Mouse (Mus musculus) erythroblast, embryonic 14.5 days (primary cell): ENCODE data around the gene Ecel1. TPM values are rescaled to one million over a fixed set of nuclear protein-coding genes. Genes with fewer than 3 reads are reported as not detected.

Experiments used
- H3K27me3 ChIP-seq: 2 replicates; pipeline ENCODE4 v1.6.1; 2012; ENCODE audit warnings: inconsistent platforms; ENCODE audit not compliant: control insufficient read depth
- H3K36me3 ChIP-seq: 2 replicates; pipeline ENCODE4 v1.6.1; 2012; ENCODE audit warnings: mild to moderate bottlenecking, inconsistent platforms; ENCODE audit not compliant: control insufficient read depth
- H3K4me1 ChIP-seq: 2 replicates; pipeline ENCODE4 v1.6.1; 2012; ENCODE audit warnings: inconsistent platforms; ENCODE audit not compliant: control insufficient read depth
- H3K4me3 ChIP-seq: replicated peaks from 2 replicates; pipeline ENCODE3; 2012; ENCODE audit warnings: moderate library complexity, mild to moderate bottlenecking, inconsistent platforms
- H3K9me3 ChIP-seq: 2 replicates; pipeline ENCODE4 v1.6.1; 2012; ENCODE audit warnings: low read length, inconsistent platforms, mixed read lengths; ENCODE audit not compliant: control insufficient read depth
- GATA1 ChIP-seq: IDR thresholded peaks from 2 replicates; pipeline ENCODE4 v1.6.1; 2012; ENCODE audit warnings: low read length, inconsistent platforms, mixed read lengths
- TAL1 ChIP-seq: IDR thresholded peaks from 3 replicates; pipeline ENCODE4 v1.6.1; 2012; ENCODE audit warnings: low read length, inconsistent platforms, mixed read lengths
- polyA plus RNA-seq: library from polyadenylated mRNA; stranded (reverse); fragments of >175 nt; gene quantifications from 2 replicates; pipeline ENCODE4 v1.2.3, GENCODE M21; 2012

The Ecel1 gene
- not detected in 2 replicates for polyA plus RNA-seq

DNA sequence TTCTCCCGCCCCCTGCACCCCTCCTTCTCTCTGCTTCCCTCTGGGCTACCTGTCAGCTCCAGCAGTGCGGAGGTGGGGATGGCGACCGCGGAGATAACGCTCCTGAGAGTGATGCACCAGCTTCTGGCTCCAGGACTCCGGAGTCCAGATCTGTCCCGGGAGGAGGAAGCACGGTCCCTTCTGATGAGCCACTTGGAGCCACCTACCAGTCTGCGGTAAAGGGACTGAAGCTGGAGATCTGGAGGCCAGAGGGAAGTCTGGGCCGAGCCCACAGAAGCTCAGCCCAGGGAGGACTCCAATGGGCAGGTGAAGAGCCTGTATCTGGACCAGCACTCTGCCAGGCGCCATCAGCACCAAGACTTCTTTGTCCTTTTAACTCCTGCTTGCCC is at the start of gene Ecel1:
Ecel1 (minus strand) TSS at position 323 of the 389 bp plus-strand sequence.
- no peaks in the 10 kb centered on the region for H3K36me3 ChIP-seq
- no peak within 1 kb of the TSS for H3K4me3 ChIP-seq
- no peaks in the 10 kb centered on the region for H3K4me1 ChIP-seq
- H3K9me3 ChIP-seq, result no peaks in the 10 kb centered on the region
- peaks cover 77% of the 10 kb centered on the region for H3K27me3 ChIP-seq
- no peak for TF ChIP-seq TAL1
- no peak for TF ChIP-seq GATA1

DNA sequence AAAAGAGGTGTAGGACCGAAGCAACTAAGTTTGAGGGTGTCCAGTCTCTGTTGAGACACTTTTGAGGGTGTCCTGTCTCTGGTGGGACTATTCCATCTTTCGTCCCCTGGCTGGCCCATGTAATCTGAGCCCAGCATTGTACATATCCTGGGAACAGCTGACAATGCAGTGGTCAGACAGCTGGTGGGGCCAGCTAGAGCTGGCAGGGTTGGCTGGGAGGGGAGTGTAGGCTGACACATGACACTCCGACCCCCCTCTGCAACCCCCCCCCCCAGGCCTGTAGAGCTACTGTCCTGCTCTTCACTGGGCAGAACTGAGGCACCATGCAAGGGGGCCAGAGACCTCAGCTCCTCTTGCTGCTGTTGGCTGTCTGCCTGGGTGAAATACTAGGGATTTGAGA is 49.2 kb upstream of the Ecel1 start:
- no peaks in the 10 kb centered on the region for H3K4me1 ChIP-seq
- no peaks in the 10 kb centered on the region for H3K36me3 ChIP-seq
- TF ChIP-seq GATA1 (no peak), TAL1 (no peak)
- peaks cover 18% of the 10 kb centered on the region for H3K27me3 ChIP-seq
- no peaks in the 10 kb centered on the region for H3K9me3 ChIP-seq
- H3K4me3 ChIP-seq, result no peak overlapping the region

DNA sequence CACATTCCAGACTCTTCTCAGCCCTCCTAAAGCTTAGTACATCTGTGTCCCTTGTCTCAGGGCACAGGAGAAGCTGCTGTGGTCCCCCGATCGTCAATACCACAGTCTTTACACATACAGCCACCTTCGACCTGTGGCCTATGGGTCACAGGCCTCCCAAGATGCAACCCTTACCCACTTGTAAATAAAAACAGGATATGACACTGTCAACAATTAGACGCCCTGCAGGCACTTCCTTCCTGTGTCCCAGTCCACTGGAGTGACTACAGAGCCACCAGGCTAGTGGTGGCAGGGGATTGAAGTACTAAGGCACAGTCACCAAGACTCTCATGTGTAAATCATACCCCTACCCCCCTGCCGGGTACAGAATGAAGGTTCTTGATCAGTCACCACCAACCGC is 48.7 kb upstream of the Ecel1 start:
- peaks cover 18% of the 10 kb centered on the region for H3K27me3 ChIP-seq
- no peak overlapping the region for H3K4me3 ChIP-seq
- no peaks in the 10 kb centered on the region for H3K4me1 ChIP-seq
- H3K36me3 ChIP-seq, result no peaks in the 10 kb centered on the region
- no peaks in the 10 kb centered on the region for H3K9me3 ChIP-seq
- TF ChIP-seq GATA1, result no peak
- TF ChIP-seq TAL1, result no peak

DNA sequence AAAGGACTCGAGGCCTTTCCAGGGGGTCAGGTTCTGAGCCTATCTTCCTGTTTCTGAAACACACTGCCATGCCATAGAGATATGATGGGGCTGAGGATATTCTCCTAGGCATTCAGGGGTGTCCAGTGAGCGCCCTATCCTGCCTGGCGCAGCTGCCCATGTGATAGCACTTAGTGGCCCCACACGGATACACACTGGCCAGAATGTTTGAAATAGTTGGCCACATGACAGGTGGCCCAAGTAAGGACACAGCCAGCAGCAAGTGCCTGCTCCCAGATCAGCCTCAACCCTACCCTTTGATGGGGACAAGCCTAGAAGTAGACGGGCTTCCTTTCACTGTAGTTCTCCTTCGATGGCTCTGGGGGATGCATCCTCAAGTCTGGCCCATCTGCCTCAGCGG is 48.1 kb upstream of the Ecel1 start, which contains the start of gene Chrng:
Chrng (plus strand) TSS at position 193 of the 400 bp plus-strand sequence.
- Histone ChIP-seq H3K4me1 (no peaks in the 10 kb centered on the region), H3K27me3 (peaks cover 18% of the 10 kb centered on the region), H3K9me3 (no peaks in the 10 kb centered on the region), H3K36me3 (no peaks in the 10 kb centered on the region), H3K4me3 (no peak within 1 kb of the TSS)
- TF ChIP-seq GATA1 (no peak), TAL1 (no peak)

DNA sequence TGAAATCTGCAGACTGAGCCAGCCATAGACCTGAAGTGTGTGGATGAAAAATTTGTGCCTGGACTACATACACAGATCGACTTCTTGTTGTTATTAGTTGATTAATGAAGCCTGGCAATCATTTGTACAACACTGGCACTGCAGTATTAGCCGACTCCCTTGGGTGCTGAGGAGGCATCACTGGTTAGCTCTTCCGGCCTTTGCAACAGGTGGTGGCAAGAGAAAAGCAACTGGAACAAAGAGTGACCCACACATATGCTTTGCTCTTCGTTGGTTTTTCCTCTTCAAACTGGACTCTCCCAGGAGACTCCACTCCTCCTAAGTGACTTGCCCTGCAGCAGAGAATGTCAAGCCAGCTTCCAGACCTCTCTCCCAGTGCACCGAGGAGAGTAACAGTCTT is 47.5 kb upstream of the Ecel1 start:
- no peak overlapping the region for H3K4me3 ChIP-seq
- H3K4me1 ChIP-seq, result no peaks in the 10 kb centered on the region
- peaks cover 18% of the 10 kb centered on the region for H3K27me3 ChIP-seq
- TF ChIP-seq TAL1, result no peak
- TF ChIP-seq GATA1, result no peak
- H3K36me3 ChIP-seq, result no peaks in the 10 kb centered on the region
- no peaks in the 10 kb centered on the region for H3K9me3 ChIP-seq

DNA sequence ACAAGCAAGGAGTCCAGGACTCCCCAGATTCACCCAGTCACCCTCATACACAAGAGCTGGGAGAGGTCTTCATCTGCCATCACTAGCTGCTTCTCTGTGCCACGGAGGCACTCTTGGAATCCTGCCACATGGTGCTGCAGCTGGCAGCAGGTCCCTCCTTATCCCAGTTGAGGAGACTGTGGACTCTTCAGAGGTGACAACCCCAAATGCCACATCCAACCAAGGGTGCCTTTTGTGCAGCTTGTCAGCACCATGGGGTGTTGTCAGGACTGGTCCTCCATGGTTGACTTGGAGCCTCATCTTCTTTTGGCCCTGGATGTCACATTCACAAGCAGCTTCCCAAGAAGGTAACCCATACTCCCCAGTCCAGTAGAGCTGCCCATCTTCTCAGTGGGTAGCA is 45.5 kb upstream of the Ecel1 start:
- TF ChIP-seq GATA1, result no peak
- TF ChIP-seq TAL1, result no peak
- no peaks in the 10 kb centered on the region for H3K36me3 ChIP-seq
- H3K4me3 ChIP-seq, result no peak overlapping the region
- H3K9me3 ChIP-seq, result no peaks in the 10 kb centered on the region
- H3K27me3 ChIP-seq, result peaks cover 10% of the 10 kb centered on the region
- no peaks in the 10 kb centered on the region for H3K4me1 ChIP-seq

DNA sequence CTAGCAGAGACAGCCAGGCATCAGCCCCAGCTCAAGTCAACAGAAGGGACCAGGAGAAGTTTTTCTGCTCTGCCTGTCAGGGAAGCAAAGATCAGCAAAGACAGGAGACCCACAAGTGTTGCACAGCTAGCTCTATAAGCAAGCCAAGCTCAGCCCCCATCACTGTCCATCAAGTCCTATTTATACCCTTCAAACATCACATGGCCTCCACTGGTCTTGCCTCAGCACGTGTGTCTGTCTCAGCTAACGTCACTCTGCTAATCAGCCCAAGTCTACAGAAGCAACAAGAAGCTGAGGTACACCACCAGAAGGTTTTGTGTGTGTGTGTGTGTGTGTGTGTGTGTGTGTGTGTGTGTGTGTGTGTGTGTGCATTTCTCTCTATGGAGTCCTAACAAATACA is 44.5 kb upstream of the Ecel1 start:
- TF ChIP-seq TAL1, result no peak
- TF ChIP-seq GATA1, result no peak
- Histone ChIP-seq H3K27me3 (no peaks in the 10 kb centered on the region; the same call in 1 of the 2 replicates), H3K4me3 (no peak overlapping the region), H3K9me3 (no peaks in the 10 kb centered on the region), H3K36me3 (no peaks in the 10 kb centered on the region), H3K4me1 (no peaks in the 10 kb centered on the region)

DNA sequence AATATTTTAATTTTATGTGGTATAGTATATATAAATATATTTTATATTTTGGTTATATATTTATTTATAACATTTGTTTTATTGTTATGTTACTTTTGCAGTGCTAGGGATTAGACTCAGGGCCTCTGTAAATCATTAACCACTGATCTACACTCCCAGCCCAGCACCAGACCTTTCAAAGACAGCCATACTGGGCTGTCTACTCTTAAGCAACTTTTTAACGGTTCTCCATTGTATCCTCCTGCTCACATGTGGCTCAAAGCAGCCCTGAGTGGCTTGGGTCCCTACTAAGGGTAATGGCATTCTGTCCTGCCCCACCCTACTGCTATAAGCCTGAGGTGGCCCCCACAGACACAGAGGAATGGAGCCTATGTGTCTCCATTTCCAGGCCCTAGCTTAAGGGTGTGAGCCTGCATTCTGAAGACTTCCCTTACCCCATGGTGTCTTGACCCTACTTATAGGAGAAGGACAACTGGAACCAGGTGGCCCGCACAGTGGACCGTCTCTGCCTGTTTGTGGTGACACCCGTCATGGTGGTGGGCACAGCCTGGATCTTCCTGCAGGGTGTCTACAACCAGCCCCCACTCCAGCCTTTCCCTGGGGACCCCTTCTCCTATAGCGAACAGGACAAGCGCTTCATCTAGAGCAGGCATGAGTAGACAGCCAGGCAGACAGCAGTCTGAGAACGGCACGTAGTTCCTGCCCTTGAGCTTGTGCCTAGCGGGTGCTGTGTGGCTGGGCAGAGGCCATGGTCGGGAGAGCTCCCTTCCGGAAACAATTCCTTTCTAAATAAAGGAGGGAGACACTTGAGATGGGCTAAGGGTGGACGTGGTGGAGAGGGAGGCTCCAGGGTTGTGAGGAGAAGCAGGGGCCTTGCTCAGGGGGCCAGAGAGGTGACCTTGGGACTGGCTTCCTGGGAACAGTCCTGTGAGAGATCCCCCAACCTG is 42.1 kb upstream of the Ecel1 start:
- no peaks in the 10 kb centered on the region for H3K36me3 ChIP-seq
- no peaks in the 10 kb centered on the region for H3K9me3 ChIP-seq
- H3K4me3 ChIP-seq, result no peak overlapping the region
- no peaks in the 10 kb centered on the region for H3K27me3 ChIP-seq
- no peaks in the 10 kb centered on the region for H3K4me1 ChIP-seq
- TF ChIP-seq TAL1 (no peak), GATA1 (no peak)

DNA sequence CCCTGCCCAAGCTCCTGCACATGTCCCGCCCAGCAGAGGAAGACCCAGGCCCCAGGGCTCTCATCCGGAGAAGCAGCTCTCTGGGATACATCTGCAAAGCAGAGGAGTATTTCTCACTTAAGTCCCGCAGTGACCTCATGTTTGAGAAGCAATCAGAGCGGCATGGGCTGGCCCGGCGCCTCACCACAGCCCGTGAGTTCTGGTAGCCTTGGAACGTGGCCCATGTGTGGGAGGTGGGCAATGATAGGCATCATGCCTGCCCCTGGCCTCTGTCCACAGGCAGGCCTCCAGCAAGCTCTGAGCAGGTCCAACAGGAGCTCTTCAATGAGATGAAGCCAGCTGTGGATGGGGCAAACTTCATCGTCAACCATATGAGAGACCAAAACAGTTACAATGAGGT is 41.0 kb upstream of the Ecel1 start:
- Histone ChIP-seq H3K36me3 (no peaks in the 10 kb centered on the region), H3K9me3 (no peaks in the 10 kb centered on the region), H3K4me1 (no peaks in the 10 kb centered on the region), H3K27me3 (no peaks in the 10 kb centered on the region; the same call in 1 of the 2 replicates), H3K4me3 (no peak overlapping the region)
- TF ChIP-seq TAL1 (no peak), GATA1 (no peak)
